Mouse (Mus musculus) fat pad, adult 2 months (tissue): ENCODE data around the gene Neil3.

Experiments used
- DNase-seq: peaks from one replicate; pipeline ENCODE4 v3.0.0-alpha.2; 2011; ENCODE audit warnings: low read depth, low spot score; ENCODE audit errors: extremely low read depth

Gene Neil3

DNA sequence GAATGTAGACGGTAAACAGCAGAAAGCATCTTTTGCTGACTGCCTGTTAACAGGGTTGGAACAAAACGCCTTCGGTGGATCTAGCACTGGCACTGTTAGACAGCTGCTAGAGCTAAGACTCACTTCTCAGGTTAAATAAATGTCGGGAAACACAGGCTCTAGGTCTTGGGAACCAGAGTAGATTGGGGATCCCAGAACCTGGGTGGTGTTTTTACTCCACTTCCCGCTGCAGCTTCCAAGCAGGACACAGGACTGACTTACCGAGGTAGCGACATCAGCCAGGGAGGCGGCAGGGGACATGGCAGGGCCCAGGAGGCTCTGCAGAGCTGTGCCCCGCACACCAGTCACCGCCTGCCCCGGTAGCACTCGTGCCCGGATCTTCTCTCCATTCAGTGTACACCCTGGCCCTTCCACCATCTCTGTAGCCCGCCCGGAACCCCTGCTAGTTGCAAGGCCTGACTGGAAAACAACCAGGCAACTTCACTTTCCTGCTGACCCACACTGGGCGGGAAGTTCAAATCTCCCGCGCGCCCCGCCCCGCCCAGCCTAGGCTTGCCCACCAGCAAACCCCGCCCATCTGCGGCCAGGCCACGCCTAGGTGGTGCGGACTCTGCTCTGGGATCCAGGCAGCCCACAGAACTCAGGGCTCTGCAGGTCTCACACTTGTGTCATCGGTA is at the start of gene Neil3:
Gene Neil3, minus strand, starts transcription at position 571 of the 677 bp plus-strand sequence.
- DNase-seq, result no peak

DNA sequence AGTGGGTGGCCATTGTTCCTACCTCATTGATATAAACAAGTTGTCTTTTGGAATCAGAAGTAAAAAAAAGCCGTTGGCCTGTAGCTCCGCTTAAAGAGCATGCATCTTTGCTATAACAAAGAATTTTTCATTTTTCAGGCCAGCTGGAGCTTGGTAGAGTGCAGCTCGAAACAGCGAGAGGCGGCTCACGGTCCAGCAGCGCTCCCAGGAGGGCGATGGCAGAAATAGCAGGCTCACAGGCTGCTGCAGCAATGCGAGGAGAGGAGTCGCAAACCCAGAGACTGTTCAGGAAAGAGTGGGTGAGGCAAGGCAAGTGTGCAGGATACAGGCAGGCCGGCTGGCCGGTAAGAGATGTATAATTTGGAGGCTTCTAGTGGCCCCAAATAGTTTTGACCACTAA is 42.0 kb upstream of the Neil3 start:
- no peak for DNase-seq

DNA sequence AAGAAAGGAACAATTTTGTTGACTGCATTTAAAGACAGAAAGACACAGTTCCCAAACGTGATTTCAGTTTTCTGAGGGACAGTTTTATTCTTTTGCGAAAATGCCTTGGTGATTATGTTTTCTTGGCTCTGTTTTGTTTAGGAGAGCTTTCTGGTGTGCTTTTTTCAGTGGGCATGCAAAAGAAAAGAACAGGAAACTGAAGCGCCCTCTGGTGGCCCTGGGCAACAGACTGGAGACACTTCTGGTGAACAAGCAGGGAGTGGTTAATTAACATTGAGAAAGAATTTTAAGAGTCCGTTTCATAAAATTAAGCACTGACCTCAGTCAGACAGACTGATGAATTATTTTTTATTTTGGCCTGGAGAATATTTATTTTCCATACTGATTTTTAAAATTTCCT is 25.1 kb upstream of the Neil3 start:
- no peak for DNase-seq

DNA sequence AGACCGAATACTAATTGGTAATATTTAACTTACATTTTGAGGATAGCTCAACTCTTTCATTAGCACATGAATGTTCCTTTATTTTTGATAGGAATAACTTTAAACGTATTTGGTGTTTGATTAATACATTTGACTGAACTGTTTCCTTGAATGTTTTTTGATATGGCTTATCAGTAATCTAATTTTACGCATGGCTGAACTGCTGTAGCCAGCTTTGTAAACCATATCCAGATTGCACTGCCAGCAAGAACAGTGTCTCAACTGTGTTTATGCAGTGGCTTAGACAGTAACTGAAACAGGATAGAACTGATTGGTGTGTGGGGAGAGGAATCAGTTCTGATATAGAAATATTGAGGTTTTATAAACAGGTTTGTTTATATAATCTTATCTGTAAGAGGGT is 22.6 kb upstream of the Neil3 start:
- DNase-seq, result no peak

DNA sequence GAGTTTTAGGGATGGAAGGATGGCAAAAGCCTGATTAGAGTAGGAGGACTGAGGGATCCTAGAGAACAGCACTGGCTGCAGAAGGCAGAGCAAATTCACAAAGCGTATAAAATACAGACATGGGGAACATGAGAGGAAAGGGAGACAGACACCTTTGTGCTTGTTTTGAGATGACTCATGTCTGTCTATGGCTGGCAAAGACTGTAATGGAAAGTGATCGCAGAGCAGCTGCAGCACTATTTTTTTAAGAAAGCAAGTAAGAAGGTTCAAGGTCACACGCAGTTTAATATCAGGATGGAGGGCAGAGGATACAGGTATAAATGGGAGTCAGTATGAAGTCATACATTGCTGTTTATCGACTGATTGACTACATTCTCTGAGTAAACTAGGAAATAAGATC is 8.2 kb downstream of the Neil3 start:
- DNase-seq, result no peak

DNA sequence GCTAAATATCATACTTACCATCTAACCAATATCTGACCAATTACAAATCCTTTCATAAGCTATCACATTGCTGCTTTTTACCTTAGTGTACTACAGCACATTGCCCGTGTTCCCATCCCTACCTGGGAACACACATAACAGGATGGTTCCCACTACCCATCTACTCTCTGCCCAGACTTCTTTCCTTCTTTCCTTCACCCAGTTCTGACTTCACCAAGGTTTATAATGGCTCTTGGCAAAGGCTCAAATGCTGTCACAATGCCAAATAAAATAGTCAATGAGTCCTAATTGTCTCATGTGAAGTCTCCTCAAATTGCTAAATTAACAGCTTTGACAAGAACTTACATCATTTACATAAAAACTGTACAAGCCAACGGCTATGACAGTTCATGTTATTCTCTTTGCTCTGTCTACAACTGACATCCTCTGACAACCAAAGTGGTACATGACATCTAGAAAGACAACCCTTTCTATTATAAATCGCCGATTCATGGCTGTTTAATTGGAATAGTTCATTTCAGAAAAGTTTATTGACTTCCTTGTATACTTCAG is 9.9 kb downstream of the Neil3 start:
- DNase-seq, result no peak

DNA sequence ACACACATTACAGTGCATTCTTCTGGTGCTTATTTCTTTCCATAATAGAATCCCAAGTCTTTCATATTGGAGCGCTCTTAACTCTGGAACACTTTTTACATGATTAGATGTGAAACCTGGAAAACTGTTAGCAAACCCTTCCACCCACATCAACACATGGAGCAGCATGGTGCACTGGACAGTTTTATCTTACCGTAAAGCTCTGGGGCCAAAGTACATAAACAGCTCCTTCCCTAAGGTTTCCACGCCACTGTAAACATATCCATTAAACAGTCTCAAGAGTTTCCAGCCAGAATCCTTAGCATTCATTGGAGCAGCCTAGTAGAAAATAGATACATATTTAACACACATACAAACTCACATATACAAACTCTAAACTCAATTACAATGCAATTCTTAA is 15.4 kb downstream of the Neil3 start:
- no peak for DNase-seq

DNA sequence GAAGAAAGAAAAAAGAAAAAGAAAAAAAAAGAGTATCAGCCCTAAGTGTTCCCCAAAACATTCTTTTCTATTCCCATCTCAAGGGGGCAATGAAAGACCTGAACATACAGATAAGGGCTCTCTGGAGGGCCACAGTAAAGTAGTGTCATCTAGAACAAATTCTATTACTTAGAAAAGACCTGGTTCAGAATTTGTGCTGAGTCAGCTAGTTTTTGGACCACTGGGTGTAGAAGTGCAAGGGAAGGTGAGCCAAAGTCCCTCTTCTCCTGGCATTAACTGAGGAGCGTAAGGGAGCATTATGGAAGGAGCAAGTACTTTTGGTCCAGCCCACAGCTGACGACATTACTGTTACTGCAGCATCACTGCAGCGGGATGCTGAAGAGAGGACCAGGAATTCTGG is 19.7 kb downstream of the Neil3 start:
- DNase-seq, result no peak

DNA sequence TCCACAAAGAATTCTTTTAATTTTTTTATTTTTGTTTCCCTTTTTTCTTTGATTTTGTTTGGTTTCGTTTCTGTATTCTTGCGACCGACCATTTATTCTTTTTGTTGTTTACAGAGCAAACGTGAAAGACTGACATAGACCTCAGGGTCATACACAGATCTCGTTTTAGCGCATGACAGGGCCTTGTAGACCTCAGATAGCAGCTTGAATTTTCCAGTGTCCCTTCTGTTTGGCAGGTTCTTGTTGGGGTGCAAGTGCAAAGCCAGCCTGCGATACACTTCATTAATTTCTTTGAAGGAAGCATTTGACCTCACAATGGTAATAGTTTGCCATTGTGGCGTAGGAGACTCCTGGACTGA is 24.6 kb downstream of the Neil3 start:
- DNase-seq, result no peak

DNA sequence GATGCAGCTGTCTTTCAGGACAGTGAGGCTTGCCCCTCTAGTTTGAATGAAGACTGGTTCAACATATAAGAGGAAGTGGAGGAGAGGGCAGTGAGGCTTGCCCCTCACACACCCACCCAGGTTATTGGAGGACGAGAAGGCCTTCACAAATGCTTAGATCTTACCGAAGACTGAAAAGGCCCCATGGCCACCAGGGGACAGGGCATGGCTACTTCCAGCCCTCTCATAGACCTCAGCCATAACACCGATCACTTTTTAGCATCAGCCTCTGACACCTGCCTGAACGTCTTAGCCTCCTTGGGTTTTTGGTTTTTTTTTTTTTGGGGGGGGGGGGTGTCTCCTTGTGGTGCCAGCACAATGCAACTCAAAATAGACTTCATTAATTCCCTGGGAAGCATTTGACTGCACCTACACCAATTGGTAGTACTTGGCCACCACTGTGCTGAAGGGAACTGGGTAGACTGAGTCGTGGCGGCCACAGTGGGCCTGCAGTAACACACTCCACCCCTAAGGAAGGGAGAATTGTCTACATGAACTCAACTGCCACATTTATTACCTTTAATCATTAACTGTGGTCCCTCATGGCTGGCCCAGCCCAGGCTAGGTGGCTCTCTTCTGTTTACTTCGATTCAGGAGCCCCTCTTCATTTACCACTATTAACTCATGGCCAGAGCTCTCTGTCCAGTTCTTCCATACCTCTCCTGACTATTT is 25.1 kb downstream of the Neil3 start:
- DNase-seq, result no peak

DNA sequence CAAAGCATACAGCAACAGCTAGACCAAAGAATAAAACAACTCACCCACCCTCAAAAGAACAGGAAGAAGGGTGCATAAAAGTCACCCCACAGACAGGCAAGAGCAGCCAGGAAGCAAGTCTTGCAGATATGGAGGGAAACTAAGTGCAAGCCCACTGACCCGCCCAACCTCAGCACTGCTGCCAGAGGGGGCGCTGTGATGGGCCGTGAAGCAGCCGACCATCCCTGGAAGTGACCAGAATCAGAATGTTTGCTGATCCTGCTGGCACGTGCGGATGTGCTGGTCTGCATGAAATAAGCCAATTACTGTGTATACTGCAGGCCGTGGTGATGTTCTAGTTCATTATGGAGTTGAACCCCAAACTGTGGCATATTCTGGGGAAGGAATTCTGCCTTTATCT is 26.6 kb downstream of the Neil3 start:
- no peak for DNase-seq

DNA sequence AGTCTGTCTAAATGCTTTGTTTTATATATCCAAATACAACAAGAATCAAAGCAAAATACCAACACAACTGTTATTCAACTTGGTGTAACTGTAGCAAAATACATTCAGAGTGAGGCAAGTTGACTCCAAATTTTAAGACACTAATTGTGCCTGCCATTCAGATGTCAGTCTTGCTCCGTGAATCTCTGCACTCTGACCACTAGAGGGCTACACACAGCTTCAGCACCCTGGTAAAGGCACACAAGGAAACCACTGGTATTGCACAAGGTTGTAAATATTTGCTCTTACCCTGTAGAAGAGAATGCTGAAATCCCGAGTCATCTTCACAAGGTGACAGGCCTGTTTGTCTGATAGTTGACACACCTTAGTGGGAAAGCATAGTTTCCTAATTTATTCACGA is 31.8 kb downstream of the Neil3 start:
- DNase-seq, result peak; percentile 19

DNA sequence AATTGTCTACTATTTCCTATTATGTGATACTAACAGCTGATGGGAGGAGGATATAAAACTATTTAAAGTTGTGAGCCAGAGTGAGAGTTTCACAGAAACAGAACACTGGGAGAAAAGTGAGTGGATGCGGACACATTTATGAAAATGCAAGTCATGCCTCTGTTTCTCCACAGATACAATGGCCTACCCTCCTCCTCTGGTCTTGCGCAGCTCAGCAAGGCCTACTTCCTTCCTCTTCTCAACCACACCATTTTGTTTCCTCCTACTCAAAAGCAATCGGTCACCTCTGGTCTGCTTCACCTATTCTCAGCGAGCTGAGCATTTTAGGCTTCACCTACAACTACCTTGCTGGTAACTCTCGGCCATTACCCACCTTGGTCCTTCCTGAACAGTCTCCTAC is 34.0 kb downstream of the Neil3 start:
- DNase-seq, result no peak

DNA sequence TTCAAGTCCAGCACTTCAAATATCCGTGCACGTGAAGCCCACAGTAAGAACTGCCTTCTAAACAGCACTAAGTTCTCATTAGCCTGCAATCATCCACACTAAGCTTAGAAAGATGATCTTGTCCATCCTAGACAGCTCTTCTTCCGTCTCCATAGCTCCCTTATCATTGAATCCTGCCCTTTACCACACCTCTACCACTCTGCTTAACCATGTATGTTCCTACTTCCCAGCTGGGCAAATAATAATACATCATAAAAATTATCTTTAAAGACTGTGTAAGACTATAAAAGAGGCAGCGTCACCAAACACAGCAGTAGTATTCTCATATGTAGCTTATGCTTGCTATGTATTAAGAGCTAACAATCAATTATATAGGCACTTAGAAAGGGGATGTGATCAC is 35.2 kb downstream of the Neil3 start:
- no peak for DNase-seq

DNA sequence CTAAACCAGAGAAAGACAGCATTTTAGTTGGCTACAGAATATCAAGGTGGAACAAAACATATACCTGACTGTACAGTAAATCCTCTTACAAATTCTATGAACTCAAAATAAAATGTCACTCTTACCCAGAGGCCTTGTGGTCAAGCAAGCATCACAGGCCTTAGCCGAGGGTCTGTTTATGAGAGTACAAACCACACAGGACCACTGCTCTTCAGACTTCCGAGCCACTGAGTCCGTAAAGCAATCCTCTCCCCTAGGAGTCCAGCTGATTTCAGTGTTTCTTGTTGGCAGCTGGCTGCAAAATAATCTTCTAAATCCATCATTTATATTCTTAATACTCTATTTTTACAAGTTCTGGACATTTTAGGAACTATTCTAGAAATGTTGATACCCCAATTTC is 38.0 kb downstream of the Neil3 start:
- no peak for DNase-seq

DNA sequence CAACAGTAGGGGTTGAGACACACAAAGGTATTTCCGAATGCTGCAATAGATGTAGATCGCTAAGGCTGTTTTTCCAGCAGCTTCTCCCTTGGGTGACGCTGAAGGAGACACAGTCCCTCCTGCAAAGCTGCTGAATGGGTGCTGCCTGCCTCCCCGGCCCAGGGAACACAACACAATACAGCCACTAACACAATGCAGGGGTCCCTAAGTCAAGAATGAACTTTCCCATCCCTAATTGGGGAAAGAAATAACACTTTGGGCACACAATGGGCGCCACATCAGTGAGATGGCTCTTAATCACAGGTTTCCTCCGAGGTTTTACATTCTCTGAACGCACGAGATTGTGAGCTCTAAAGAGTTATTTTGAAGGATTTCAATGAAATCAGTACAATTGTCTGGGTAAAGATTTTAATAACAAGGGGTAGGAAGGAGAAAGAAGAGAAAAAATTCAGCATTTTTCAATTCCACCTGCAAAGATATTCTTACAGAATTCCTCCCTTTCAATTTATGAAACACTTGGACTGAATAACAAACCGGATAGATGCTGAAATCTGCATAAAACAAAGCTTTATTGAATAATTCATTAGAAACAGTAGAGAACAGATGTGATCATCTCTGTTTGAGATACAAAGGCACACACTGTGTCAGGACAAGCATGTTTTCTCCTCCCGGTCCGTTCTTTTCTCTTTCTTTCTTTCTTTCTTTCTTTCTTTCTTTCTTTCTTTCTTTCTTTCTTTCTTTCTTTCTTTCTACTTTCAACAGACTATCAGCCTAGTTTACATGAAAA is 38.6 kb downstream of the Neil3 start:
- DNase-seq, result no peak

DNA sequence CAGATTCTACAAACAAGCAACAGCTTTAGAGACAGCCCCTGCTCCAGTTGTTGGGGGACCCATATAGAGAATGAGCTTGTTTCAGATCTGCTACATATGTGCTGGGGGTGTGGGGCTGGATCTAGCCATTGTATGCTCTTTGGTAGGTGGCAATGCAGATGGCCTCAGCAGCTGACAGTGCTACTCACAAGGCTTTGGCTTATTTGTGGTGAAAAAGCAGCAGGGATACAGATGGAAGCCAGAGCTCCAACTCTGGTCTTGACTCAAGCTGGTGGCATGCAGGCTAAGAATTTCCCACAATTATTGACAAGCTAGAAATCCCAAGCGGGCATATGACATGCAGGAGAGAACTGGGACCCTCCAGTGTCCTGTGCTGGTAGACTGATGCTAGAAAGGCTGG is 40.8 kb downstream of the Neil3 start:
- DNase-seq, result no peak

DNA sequence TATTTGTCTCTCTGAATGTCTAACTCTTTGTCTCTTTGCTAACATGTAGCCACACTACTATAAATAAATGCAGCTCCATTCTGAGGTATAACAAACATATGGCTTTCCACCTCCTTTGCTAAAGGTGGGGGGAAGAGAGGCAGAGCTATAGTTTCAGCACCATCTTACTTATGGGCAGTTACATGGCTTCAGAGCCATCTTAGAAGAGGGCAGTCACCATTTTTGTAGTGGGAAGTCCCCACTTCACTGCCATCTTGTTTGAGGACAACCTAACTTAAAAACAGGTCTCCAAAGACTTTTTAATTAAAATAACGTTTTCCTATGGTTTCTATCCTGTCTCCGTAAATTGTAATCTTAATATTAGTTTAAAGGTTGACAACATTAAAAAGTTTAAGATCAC is 47.1 kb downstream of the Neil3 start:
- DNase-seq, result no peak

DNA sequence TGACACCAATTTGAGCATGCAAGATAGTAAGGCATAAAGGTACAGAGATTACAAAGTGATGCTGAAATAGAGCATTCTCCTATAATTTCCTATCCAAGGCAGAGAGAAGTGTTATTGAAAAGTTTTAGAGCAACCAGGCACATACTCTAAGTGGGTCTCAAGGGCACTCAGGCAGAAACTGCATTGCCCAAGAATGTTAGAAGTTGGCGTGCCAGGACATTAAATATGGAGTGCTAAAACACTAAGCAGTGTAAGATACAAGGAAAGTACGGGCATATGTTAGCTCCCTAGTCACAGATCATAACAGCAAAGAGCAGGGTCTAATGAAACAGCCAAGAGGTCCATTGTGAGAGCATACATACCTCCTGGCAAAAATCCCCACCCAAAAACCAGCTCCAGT is 65.3 kb downstream of the Neil3 start:
- no peak for DNase-seq

DNA sequence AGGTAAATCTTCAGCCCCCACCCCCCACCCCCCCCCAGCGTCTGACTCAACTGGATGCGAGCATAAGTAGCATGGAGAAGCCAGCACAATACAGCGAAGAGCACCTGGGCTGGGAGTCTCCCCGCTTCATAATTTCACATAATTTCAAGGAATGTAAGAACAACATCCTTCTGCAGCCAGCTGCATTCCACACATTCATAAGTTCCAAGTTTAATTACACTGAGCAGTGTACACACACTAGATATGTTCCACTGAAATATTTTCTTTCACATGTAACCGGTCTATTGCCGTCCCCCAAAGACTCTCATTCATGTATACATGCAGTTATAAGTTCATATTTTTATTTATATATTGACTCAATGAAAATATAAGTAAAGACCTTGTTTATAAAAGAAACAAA is 72.6 kb downstream of the Neil3 start:
- DNase-seq, result no peak

DNA sequence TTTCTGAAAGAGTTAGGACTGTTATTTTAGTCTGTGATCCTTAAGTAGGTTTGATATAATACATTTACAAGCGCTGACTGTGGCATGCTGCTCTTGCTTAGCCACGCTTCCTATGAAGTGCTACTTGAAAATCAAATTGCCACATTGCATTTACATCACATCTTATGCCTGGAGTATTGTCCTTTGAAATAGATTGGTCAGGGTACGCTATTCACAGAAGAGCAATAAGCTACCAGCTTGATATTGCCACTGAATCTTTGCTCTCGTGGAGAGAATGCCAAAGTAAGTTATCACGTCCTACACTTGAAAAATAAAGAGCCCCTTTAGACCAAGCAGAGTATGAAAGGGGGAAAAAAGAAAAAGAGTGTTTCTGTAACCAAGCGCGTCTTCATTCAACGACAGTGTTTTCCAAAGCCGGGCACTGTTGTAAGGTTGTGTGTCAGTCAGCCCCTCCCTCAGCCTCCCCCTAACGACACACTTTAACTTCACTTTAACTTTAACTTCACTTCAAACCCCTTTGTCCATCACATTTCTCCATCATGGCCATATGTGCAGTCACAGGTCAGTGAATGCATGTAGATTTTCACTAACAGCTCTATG is 76.3 kb downstream of the Neil3 start:
- no peak for DNase-seq

DNA sequence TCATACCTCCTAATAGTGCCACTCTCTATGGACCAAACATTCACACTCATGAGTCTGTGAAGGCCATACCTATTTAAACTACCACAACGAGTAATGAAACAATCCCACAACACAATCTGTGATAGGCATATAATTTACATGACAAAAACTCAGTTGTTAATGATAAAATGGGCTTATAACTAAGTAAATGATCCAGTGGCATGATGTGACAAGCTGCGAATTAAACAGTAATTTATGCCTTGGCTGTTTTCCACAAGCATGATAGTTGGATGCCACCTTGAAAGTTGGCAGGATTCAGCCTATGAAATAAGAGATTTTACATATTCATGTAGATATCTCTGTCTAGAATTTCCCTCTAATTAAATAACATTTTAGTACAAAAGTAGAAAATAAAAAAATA is 99.3 kb downstream of the Neil3 start:
- no peak for DNase-seq
